Mouse (Mus musculus) ovary, adult 18-20 months (tissue): ENCODE measurements around the gene Gm11032.
"Not testable (repeated sequence)": the region's sequence is repeated elsewhere in the genome, so short reads cannot be mapped to it uniquely, and the experiment has no call there.

Experiments
- DNase-seq: peaks from one replicate; pipeline ENCODE4 v3.0.0; 2022; ENCODE audit warnings: low spot score, mixed read lengths

The Gm11032 gene

DNA sequence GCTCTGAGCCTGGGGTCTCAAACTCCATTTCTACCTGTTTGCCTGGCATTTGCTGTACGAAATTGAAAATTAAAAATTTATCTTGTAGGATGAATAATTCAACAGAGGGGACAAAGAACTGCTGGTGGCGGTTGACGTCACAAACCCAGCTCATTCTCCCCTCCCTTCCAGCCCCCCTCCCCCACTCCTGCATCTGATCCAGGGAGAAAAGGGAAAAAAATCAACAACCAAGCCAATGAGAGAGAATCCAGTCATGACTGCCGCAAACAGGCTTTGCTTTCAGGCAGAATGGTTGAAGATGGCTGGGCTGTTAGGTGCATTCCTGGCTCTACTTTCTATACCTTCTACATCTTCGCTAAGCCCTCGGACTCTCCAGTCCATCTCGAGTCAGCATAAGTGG is 6.1 kb downstream of the Gm11032 start:
- DNase-seq = no peak

DNA sequence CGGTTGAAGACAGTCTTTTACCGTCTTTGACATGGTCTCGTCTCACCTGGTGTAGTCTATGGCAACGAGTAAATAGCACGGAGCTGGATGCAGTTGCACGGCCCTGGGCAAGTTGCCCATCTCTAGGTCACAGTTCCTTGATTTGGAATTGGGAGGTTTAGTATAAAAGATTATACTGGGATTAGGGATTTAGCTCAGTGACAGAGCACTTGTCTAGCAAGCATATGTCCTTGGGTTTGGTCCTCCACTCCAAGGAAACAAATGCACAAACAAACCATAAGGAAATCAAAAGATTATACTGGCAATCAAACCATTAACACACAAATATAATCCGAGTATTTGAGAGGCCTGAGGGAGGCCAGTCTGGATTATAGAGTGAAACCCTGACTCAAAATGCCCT is 7.8 kb downstream of the Gm11032 start:
- no peak for DNase-seq

DNA sequence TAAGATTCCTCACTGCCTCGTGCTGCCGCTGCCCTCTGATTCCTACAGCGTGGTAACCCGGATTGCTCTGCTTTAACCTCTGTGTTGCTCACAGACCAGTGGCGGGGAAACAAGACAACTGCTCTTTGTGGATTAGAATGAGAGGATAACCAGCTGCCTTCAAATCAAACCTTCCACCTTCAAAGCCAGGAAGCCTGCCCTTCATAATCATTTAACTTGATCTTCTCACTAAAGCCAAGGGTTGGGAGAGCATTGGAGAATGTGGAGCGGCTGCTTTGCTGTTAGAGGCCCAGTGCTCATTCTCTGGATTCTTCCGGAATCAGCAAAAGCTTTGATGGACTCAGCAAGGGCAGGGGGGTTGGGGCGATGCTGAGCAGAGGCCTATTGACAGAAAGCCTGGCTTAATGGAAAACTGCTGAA is 10.0 kb downstream of the Gm11032 start:
- DNase-seq = no peak

DNA sequence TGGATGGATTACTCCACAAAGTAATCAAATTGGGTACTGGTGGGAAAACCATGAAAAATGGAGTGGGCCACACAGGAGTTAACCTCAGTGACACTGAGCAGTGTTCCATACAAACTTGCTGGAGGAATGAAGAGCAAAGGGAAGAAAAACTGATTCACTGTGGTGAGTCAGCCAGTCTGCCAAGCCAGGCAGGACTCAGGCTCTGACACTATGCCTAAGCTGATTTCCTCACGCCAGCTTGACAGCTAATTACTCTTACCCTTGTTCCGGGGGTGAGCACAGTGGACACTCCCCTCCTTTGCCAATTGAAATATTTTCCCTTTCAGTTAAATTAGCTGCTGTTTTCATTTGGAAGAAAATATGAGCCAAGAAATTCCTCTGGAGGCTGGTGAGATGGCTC is 13.6 kb downstream of the Gm11032 start:
- no peak for DNase-seq

DNA sequence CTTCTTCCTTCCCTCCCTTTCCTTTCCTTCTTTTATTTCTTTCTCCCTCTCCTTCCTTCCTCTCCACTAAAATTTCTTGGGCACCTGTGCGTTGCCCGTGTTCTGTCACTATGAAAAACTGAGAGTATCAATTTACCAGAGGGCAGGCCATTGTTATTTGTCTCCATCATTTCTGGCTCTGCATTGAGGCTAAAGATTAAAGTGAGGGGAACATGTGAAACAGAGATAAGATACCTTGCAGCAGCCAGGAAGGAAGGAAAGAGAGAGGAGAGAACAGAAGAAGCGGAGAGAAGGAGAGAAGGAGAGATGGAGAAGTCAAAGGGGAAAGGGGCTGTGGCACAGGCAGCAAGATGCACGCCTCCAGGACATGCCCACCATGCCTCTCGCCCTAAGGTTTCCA is 14.5 kb downstream of the Gm11032 start:
- no peak for DNase-seq

DNA sequence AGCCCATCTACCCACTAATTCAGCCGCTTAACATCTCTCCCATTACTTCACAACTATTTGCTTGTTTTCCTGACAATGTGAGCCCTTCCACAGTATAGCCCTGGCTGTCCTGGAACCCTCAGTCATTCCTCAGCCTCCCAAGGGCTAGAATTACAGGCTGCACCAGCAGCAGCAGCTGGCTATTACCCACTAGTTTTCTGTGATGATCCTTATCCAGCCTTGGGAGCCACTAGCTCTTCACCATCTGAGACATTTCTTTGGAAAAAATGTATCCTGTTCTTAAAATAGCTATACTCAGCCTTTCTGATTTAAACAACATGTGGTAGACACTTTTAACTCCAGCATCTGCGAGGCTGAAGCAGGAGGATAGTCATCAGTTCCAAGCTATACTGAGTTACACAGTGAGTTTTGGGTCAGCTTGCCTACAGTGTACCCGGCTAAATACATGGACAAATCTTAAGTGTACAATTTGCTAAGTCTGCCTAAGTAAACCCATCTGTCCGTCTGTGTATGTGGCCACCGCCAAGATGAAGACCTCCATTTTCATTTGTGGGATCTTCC is 17.0 kb downstream of the Gm11032 start:
- no peak for DNase-seq

DNA sequence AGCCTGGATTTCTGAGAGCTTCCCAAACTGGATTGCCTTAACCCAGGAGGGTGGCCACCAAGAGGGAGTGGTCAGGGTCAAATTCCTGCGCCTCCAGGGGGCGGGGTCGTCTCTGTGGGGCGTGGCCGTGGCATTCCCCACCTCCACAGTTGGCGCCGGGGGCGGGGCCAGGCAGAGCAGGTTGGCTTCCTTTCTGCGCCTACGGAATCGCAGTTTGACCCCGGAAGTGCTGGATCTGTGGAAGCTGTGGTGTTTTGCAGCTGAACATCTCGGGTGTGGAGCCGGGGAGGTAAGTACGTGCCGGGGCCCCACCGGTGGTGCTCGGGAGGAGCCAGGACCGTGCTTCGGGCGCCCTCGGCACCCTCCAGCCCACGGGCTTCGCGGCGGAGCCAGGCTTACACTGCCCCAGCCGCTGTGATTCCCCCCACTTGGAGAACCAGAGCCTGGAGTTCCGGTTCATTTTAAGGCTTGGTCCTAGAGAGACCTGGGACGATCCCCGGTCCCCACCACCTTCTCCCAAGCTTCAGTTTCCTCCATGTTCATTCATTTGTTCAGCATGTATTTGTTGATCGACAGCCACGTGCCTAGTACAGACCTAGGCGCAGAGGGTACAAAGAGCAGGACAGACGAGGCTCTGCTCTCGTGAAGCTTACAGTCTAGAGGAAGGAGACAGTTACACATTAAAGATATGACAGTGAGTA is 17.8 kb downstream of the Gm11032 start, which contains the start of gene Ascc2:
Gene Ascc2, plus strand, starts transcription at position 214 of the 701 bp plus-strand sequence.
- DNase-seq = peak; percentile 91

DNA sequence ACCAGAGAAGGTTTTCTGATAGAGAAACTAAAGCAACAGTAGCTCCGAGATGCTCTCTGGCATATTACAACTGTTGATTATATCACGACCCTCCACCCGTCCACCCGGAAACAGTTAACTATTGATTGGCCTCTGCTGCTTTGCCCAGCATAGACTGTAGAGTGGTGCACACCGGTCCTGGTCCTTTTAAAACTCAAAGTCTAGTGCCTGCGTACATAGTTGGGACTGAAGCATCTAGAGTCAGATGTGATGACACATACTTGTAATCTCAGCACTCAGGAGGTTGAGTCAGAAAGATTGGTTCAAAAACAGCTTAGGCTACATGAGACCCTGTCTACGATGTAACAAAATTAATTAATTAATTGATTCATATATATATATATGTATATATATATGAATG is 18.4 kb downstream of the Gm11032 start:
- DNase-seq = no peak

DNA sequence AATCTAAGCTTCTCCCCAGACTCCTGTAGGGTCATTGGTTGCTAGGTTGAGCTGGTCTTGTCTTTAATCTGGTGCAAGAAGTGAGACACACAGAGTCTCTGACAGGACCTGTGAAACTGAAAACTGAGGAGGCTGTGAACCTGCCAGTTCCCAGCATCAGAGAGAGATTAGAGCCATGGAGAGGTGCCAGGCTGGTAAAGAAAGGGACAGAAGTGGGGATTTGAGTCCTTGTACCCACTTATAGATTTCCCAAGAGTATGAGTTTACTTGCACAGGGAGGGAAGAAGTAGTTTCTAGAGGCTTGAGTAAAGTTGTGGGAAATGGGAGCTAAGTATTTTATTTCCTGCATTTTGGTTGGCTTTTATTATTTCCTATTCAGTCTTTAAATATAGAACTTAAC is 21.3 kb downstream of the Gm11032 start:
- DNase-seq = no peak

DNA sequence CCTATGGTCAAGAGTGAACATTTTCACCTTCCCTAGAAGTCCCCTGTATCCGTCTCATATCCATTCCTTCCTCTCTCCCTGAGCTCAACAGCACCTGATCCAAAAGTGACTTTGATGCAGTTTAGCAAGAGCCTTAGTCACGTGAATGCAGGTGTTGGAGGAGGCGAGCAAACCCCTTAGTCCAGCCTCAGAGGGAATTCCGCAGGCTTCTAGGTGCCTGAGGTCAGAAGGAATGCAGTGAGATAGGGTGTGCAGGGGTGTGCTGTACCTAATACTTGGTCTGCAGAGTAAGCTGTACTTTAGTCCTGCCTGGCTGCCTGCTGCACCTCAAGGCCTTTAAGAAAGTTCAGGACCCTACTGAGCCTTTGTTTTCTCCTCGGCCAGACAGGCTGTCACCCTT is 23.9 kb downstream of the Gm11032 start:
- no peak for DNase-seq

DNA sequence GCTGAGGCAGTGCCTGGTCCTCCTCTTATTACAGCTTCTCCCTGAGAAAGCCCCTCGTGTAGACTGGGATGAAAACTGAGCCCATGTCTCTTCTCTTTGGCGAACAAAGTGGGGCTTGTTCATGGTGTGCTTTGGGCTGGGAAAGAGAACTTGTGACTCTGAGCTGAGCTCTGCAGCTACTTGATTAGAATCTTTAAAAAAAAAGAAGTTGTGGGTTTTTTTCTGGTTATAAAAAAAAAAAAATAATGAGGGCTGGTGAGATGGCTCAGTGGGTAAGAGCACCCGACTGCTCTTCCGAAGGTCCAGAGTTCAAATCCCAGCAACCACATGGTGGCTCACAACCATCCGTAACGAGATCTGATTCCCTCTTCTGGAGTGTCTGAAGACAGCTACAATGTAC is 25.3 kb downstream of the Gm11032 start:
- DNase-seq = not testable (repeated sequence)

DNA sequence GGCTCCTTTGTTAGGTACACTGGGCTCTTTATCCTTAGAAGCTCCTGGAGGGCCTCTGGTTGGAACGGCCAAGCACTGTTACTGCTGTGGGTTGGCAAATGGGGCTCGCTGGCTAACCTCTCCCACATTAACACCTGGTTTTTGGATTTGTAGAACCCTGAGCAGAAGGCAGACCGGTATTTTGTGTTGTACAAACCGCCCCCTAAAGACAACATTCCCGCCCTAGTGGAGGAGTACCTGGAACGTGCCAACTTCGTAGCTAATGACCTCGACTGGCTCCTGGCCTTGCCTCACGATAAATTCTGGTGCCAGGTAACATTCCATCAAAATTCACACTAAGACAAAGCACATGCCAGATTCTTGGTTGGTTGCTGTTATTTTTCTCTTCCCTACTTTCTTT is 26.5 kb downstream of the Gm11032 start:
- peak; percentile 21 for DNase-seq

DNA sequence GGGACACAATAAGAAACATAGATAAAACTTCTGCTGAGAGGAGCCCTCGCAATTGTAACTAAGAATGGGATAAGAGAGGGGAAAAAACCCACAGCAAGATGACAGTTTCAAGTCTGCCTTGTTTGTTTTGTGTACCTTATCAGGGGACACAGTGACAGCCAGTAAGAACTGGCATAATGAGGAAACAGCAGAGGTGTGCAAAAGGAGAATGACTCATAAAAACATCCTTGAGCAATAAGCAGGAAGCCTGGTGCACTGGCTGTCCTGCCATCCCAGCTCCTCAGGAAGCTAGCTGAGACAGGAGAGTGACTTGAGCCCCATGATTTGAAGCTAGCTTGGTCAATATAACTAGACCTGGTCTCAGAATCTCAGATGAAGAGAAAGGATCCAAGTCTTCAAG is 40.0 kb downstream of the Gm11032 start:
- DNase-seq = no peak

DNA sequence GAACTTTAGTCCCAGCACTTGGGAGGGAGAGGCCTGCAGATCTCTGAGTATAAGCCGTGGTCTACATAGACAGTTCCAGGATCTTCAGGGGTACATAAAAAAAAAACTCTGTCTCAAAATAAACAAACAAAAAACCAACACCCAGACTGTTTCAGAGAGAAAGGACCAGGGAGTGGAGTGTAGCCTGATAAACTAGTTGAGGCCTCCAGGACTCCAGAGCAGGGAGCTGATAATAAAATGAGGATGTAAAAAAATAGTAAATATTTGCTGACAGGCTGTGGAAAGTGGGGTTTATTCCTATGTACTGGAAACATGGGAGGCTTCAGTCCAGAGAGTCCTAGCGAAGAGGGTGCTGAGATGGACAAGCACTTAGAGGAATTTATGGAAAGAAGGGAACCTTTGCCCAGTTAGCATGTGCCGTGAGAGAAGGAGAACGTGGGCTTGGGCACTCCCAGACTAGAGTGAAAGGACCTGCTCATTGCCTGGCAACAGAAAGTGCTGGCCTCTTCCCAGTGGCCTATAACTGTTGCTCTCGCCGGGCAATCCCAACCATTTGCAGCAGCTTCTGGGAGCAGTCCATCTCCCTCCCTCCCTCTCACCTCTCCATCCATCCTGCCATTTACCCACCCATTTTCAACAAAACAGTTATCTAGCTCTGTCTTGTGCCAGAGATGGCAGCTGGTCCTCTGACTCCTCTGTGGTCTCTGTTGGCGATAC is 40.6 kb downstream of the Gm11032 start:
- no peak for DNase-seq

DNA sequence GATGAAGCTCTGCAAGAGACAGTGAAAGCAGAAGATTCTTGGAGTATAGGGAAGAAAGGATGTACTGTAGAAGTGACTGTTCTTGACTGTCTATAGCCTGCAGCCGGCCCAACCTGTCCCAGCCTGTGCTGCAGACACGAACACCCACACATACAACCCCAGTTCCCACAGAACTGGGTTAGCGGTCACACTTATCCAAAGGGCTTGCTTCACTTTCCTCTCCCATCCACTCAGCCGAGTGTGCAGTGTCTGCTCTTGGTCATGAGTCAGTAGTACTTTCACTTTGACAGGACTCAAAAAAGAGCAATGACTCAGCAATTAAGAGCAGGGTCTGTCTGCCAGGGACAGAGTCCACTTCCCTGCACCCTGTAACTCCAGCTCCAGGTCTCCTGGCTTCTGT is 41.5 kb downstream of the Gm11032 start:
- DNase-seq = no peak

DNA sequence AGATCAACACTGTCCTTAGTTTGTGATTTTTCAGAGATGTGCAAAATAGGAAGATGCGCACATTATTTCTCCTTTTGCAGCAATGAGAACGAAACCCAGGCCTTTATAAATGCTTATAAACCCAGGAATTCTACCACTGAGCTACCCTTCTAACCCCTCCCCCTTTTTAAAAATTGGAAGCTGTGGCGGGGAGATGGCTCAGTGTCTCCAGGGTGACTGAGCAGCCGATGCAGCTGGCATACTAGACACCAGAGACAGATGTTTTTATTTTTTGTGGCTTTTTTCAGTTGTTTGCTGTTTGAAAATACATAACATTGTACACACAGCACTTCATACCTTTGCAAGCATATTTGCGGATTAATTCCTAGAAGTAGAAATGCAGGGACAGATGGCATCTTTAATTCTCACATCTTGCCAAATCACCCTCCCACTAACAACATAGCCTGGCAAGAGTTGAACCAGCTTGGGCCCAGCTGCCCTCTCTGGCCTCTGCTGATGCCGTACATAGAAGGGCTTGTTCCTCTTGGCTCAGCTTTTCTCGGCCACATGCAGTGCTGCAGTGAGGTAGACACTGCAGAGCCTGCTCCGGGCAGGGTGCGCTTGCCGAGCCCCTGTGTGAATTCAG is 42.1 kb downstream of the Gm11032 start:
- DNase-seq = no peak

DNA sequence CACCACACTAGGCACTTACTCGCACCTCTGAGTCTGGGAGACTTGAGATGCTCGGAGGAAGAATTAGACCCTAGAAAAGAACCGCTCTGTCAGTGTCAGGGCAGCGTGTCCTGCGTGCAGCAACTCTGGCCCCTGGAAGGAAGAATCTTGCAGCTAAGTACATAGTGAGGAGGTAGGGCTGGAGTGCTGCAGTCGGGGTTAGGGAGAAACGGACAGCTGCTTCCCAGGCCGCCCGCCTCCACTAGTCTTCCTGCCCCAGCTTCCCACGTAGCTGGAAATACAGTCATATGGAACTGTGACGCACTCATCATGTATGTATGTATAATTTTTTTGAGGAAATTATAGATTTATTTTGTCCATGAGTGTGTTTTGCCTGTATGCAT is 42.6 kb downstream of the Gm11032 start:
- no peak for DNase-seq
